Mouse (Mus musculus): ENCODE results near the gene Plin4. TPM values are rescaled to one million over a fixed set of nuclear protein-coding genes. Genes with fewer than 3 reads are reported as not detected.

Gene Plin4
- total RNA-seq (2022): 10 to 100 TPM in 2 of 4 experiments, 1 to 10 TPM in 2; 7.7 to 20.5 (median 12.2) TPM

DNA sequence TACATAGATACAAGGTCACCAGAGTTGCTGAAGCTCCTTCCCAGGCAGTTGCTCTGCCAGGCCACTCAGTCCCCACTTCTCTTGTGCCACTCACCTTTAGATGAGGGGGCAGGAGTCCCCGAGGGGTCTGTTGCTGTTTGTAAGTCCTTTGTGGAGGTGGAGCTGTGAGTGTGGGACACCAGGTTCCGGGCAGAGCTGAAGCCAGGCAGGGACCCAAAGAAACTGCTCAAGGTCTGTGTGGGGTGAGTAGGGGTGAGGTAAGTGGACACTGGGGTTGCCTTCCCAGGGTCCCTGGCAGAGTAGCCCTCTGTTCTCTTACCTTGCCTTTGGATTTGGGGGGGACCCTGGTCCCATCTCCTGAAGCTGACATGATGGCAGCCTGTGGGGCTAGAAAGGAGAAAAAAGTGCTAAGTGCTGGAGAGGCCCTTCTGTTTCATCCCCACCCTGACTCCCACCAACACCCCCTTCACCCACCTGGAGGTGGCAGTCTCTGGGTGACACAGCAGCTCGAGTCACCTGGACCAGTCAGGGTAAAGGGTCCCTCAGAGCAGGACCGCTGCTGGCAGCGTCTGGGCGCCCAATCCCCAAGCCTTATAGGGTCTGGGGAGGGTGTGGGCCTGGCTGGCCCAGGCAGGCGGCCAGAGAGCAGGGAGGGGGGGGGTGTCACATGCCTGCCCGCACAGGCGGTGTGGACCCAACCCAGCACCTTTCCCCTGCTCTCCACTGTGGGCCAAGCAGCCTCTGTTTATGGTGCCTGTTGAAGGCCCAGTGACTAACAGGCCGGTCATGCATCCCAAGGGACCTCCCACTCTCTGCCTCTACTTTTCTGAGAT is at the start of gene Plin4:
Gene Plin4 (minus strand): TSS at position 585 of the 833 bp plus-strand sequence.
- no peak for DNase-seq (ENCODE audit: low spot score in 2 of 2)

GRCm38 (mm10) chr17:56153643-56154042 is 44.0 kb upstream of the Plin4 start:
- no peak for DNase-seq (ENCODE audit: low spot score in 2 of 2)

DNA sequence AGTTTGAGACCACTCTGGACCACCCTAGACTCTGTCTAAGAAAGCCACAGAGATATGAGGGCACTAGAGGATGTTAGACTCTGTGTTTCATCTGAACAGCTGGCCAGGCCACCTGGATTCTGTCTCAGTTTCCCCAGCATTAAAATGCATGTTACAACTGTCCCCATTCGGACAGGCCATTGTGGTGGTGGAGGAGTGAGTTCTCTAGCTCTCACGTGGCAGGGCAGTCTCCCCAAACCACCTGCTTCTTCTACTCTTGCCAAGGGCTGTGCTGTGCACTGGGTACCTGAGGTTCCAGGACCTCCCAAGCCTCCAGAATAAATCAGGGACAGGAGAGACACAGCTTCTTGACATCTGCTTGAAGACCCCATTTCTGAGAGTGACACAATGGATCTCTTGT is 40.3 kb upstream of the Plin4 start:
- no peak for DNase-seq (ENCODE audit: low spot score in 2 of 2)

- no peak for DNase-seq (ENCODE audit: low spot score in 2 of 2)
These were observed 39.4 kb upstream of the Plin4 start for GRCm38 (mm10) chr17:56148790-56149618.

DNA sequence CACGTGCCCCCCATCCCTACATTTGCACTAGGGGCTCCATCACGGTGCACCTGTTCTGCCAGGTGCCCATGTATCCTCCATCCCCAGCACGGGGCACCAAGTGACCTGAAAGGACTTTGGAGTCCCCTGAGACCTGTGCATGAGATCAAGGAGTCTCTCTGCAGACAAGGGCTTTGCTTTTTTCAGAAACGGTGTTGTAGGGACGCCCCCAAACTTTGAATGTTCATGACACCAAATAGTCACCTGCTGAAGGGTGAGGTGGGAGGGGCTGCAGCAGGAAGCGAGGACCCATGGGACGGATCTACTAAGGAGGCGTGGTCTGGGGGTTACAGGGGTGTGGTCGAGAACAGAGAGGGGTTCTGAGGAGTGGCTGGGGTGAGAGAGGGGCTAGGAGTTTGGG is 38.7 kb upstream of the Plin4 start:
- no peak for DNase-seq (ENCODE audit: low spot score in 2 of 2)

DNA sequence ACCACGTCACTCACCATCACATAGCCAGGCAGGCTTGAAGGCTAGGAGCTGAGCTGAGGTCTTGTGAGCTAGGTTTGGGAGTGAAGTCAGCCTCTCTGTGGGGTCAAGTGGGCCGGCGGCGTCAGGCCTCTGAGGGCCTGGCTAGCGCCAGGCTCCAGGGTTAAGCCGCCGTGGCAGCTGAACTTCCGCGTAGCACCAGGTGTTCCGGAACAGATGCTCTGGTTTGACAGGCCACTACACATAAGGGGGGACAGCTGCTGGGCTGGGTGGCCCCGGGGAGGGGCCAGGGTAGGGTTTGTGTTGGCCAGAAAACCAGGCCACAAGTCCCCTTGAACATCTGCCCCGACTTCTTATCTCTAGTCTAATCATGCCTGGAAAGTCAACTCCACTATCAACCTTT is 37.8 kb upstream of the Plin4 start:
- no peak for DNase-seq (ENCODE audit: low spot score in 2 of 2)

DNA sequence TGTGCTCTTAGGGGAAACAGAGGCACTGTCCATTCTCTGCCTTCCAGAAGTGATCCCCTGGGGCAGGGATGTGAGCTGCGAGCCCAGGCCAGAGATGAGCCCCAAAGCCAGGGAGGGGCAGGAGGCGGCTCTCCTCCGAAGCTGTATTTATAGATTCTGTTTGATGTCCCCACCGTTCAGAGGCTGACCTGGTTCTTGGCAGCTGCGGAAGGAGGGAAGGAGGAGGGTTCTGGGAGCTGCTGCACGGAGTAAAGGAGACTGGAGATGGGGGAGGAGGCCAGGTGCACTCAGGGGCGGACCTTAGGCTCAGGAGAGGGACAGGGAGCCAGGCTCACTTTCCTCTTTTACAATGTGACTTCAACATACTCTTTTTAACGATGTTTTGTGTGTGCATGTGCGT is 36.5 kb upstream of the Plin4 start:
- no peak for DNase-seq (ENCODE audit: low spot score in 2 of 2)

DNA sequence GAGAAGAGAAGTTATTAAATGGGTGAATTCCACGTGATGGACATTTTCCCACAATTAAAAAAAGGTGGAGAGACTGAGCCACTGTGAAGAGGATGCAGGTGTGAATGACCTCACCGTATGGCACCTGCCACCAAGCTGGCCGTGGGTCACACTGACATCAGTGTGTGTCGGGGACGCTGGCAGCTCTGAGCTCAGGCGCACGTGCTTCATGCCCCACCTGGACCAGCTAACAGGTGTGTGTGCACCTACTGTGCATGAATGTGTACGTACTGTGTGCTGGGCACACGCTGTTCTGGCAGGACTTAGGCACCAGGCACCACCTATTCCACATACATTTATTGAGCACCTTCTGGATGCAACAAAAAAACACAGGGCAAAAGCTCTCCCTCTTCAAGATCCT is 34.9 kb upstream of the Plin4 start:
- DNase-seq (ENCODE audit: low spot score in 2 of 2): no peak

GRCm38 (mm10) chr17:56141702-56142605 is 32.4 kb upstream of the Plin4 start:
- peak in 1 of 2 experiments; percentile 66 for DNase-seq (ENCODE audit: low spot score in 2 of 2)

DNA sequence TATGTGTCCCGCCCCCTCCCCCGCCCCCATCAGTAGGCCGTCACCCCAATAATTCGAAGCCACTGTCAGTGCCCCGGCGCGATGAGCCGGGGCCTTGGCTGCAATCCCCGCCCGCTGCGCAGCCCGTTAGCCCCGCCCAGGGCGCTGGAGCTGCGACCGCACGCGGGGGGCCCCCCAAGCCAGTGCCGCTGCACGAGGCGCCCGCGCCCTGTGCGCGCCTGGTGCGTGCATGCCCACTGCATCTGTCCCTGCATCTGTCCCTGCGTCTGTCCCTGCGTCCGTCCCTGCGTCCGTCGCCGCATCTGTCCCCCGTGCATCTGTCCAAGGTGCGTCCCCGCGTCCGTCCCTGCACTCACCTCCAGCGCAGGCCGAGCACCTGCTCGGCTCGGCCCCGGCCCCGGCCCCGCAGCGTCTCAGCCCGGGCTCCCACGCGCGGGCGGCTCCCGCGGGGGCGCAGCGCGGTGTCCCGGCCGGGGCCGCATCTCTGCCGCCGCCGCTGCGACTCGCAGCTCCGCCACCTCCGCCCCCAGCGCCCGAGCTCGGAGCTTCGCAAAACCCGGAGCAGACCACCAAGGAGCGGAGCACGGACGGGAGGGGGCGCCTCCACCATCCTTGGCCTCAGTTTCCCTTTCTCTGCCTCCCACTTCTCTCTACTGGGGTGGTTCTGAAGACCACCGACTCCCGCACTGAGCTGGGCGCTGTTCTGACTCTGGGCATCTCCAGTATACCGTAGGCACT is 30.4 kb upstream of the Plin4 start, which contains the start of gene Sema6b:
Gene Sema6b (minus strand): TSS at position 486 of the 738 bp plus-strand sequence.
- peak in 1 of 2 experiments; percentile 74 for DNase-seq (ENCODE audit: low spot score in 2 of 2)

DNA sequence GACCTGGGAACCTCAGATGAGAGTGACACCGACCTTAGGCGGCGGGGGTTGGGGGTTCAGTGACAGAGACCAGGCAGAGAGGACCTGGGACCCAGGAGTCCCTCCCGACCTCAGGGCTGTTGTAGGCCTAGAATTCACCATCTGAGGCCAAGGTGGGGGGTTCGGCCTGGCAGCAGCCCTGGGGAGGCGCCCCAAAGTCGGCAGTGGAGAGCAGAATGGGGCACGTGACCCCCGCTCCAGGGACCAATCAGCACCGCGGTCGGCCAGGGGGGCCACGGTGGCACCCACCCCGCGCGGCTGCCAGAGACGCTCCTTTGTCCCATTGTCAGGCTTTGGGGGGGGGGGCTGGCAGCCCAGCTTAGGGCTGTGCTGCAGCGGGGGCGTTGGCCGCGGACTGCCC is 29.8 kb upstream of the Plin4 start:
- DNase-seq (ENCODE audit: low spot score in 2 of 2): no peak

- no peak for DNase-seq (ENCODE audit: low spot score in 2 of 2)
These were observed 28.4 kb upstream of the Plin4 start for GRCm38 (mm10) chr17:56137839-56138613.

DNA sequence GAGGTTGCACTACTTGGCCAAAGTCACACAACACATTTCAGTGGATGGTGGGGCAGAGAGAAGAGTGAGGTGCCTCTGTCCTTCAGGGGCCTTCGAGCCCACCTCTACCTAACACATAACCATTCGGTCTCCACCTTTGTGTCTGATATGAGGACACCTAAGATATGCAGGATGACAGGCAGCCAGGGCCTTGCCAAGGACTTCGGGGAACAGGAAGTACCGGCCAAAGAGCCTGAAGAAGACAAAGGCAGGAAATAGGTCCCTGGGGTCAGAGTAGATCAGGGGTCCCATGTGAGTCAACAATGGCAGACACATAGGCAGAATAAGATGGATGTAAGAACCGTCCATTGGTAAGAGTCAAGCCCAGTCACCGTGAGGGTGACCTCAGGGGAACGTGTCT is 27.0 kb upstream of the Plin4 start:
- no peak for DNase-seq (ENCODE audit: low spot score in 2 of 2)

- DNase-seq (ENCODE audit: low spot score in 2 of 2): no peak
These were observed 24.9 kb upstream of the Plin4 start for GRCm38 (mm10) chr17:56134463-56134971.

- no peak for DNase-seq (ENCODE audit: low spot score in 2 of 2)
These were observed 24.1 kb upstream of the Plin4 start for GRCm38 (mm10) chr17:56133457-56134363.

DNA sequence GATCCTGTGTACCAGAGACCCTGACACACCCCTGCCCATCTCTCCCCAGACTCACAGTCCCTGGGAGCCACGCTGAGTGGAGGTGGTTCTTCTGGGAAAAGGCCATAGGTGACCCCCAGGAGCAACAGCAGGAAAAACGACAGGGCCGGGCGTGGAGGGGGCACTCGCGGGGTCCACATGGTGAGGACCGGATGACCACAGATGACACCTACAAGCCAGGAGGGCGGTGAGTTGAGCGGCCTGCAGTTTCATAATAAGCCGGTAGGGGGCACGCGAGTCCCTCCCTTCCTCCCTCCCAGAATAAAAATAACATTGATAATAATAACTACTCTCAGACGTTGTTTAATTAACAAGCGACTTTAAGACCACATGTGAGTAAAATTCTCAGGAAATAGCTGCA is 23.1 kb upstream of the Plin4 start:
- DNase-seq (ENCODE audit: low spot score in 2 of 2): peak in 1 of 2 experiments; percentile 54

DNA sequence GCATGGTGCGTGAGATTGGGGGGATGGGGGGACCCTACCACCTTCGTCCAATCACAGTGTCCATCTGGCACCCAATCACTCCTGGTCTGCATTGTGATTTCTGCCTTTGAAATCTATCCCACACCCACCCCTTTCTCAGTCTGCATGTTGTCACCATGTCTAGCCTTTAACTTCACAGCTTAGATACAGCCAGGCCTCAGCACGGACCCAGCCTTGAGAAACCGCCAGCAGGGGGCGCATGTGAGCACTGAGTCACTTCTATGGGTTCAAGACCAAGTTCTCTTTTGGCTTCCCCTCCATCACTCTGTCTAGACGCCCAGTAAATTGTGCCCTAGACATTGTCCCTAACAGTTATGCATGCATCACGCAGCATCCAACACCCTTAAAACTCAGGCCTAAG is 22.2 kb upstream of the Plin4 start:
- peak in 1 of 2 experiments; percentile 62 for DNase-seq (ENCODE audit: low spot score in 2 of 2)

DNA sequence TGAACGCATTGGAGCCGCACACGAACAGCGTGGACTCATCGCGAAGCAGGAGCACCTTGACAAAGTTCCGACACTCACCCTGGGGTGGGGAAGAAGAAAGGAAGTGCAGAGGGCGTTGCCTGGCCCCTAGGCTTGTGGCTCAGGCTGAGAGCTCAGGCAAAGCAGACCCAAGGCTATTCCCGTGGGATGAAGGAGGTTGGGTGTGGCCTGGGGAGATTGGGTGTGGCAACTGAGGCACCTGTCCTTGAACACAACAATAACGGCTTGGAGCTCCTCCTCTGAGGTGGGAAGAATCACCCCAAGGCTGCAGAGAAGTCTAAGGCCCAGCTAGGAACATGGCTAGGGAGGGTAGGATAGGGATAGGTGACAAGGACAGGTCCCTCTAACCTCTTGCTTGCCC is 21.5 kb upstream of the Plin4 start:
- DNase-seq (ENCODE audit: low spot score in 2 of 2): no peak
